Mouse (Mus musculus): ENCODE data around the gene Rps23.

Gene Rps23

DNA sequence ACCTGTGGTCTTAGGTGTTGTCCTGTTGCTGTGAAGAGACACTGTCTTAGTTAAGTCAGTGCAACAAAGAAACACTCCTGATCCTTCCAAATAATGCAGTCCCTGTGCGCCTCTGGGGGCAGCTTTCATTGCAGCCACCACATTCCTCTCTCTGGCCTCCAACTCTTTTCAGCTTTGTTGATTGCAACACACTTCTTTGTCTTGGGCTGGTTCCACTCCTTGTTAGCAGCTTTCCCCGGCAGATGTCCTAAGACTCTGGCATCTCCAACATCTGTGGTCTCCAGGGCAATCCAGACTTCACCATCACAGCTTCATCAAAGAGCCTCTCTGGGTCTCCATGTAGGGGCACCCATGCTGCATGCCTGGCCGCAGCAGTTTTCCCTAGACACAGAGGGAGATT, 10.5 kb downstream of the Rps23 start:
- DNase-seq (ENCODE audit: low spot score in 2 of 2): peak in 1 of 2 experiments; percentile 28

- DNase-seq (ENCODE audit: low spot score in 2 of 2): no peak
Measured at GRCm38 (mm10) chr13:90935852-90936251, 13.1 kb downstream of the Rps23 start.

- no peak for DNase-seq (ENCODE audit: low spot score in 2 of 2)
Measured at GRCm38 (mm10) chr13:90939192-90939591, 16.4 kb downstream of the Rps23 start.

DNA sequence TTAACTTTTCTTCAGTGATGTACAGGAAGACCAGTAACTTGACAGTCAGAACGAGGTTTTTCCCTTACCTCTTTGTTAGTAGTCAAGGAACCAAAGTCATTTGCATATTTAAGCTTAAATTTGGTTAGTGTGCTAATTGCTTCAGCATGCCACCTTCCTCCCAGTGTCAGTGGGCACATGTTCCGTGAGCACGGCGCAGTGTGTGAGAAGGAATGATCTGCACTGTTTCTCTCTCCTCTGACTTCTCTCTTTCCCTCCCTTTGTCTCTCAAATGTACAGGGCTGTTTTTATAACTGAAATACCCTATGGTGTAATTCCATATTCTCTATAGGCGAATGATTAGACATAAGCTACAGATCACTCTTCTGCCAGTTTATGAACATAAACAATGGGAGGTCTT, 16.8 kb downstream of the Rps23 start:
- no peak for DNase-seq (ENCODE audit: low spot score in 2 of 2)

- no peak for DNase-seq (ENCODE audit: low spot score in 2 of 2)
Measured at GRCm38 (mm10) chr13:90958894-90959293, 36.1 kb downstream of the Rps23 start.

DNA sequence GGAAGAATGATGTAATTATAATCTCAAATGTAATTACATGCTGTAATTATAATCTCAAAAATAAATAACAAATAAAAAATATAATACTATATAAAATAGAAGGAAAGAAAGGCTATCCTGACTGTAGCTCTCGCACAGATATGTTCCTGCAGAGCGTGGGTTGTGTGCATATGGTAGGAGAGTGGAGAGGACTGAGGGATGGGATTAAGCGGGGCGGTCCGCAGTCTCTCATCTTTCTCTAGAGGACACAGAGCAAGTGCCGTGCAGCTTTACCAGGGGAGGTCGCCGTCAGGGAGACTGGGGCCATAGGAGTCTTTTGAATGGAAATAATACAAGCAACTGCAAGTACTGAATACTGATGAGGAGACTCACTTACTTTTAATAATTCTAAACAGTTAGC, 37.8 kb downstream of the Rps23 start:
- no peak for DNase-seq (ENCODE audit: low spot score in 2 of 2)

DNA sequence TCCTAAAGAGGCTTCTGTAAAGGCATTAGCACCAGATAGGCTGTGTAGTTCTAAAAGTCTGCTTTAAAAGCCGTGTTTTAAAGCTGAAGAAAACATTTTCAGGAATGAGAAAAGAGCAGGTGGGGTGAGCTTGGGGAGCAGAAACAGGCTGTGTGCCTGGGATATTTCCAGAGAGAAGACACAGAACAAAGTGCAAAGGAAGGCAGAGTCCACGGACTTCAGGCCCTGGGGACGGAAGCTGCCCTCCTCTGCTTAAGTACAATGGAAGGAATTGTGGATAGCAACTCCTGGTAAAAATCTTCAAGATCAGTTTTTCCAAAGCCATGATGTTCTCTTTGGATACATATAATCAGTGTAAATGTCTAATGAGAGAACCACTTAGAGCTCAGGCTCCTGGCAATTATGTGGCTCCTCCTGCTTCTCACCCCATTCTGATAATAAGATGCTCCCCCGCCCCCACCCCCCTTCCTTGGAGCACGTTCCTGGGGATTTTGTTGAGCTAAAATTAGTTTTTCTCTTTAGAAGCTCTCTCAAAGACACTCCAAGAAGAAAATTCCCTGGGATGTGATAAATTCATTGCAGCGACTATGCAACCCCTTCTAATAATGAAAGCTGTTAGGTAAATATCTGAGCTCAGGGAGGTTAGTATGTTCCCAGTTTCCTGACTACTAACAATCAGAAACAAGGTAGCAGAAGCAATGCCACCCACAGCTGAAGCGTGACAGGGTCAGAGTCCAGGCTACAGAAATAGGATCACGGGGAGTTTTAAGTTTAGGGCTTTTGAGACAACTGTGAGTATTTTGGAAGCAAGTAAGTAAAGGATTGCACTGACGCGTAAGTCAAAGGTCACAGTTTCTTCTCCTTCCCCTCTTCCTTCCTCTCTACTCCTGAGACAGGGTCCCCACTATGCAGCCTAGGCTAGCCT, 40.3 kb downstream of the Rps23 start:
- DNase-seq (ENCODE audit: low spot score in 2 of 2): no peak

GRCm38 (mm10) chr13:90964511-90964910, 41.8 kb downstream of the Rps23 start:
- DNase-seq (ENCODE audit: low spot score in 2 of 2): no peak

DNA sequence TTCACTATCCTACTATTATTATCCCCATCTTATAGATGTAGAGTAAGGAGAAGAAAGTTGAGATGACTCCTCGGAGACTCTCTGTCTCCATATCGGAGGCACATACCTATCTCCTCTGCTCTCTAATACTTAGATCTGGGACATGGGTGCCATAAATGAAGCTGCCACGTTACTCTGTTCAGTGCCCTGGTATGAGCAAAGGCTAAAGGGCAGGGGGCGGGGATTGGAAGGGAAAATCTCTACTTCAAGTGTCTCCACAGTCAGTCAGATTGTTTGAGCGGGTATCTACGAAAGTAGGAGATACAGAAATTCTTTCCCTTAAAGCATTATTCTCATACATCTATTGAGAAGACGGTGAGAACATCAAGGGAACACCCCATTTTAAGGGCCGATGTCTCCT, 43.2 kb downstream of the Rps23 start:
- no peak for DNase-seq (ENCODE audit: low spot score in 2 of 2)

GRCm38 (mm10) chr13:90967422-90967821, 44.7 kb downstream of the Rps23 start:
- DNase-seq (ENCODE audit: low spot score in 2 of 2): peak; percentile 76 to 80

- no peak for DNase-seq (ENCODE audit: low spot score in 2 of 2)
Measured at GRCm38 (mm10) chr13:90968940-90969339, 46.2 kb downstream of the Rps23 start.

DNA sequence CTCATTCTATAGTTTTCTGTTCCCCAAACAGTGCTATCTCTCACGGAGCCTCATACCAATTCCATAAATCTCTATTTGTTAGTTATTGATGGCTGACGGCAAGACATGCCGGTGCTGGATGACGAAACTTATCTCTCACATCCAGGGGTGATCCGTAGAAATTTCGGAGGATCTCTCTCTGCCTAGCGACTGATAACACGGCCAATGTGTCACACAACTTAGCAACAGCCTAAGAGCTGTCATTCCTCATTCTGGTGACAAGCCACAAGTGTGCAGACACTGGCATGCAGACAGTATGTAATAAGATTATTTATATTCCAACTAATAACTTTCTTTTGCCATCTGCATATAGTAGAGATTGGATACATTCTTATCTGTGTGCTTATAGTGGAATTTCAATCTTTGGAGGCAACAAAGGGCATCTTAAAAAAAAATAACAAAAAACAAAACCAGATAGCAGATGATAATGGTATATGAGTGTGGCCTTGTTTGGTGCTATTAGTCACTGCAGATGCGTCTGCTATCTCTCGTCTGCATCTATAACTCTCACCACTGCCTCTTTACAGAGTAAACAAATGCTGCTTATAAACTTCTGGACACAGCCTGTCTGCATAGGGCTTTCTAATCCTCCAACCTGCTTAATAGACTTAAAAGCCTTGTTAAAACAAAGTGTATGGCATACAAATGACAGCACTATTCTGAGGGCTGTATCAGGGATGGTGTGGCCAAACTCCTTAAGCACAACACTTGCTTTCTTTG, 47.7 kb downstream of the Rps23 start:
- DNase-seq (ENCODE audit: low spot score in 2 of 2): no peak

DNA sequence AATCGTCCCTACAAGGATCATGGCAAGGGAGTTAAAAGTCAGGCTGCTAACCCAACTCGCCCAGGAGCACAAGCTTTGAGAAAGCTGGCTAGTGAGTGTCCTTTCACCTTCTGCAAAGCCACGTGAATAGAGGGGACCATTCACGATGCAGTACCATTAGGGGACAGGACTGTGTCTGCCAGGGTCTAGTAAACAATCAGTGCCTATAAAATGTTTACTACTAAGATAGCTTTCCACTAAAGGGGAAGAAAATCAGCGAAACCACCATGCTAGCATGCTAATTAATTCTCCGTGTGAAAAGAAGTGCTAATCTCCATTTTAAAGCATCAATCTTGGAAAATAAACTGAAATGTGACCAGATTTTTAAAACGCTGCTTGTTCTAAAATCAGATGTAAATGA, 50.7 kb downstream of the Rps23 start:
- DNase-seq (ENCODE audit: low spot score in 2 of 2): no peak

Data from urinary bladder, postnatal 36 days (tissue).